Mouse (Mus musculus) cerebral cortex, adult 2 months (tissue): ENCODE data around the gene Fryl.

Source experiments
- WGBS: fragments of 180-500 bp; shearing (Covaris S2); methylation state at CpG from one replicate; pipeline ENCODE4 v1.1.7; 2018; 5-methylcytosine and 5-hydroxymethylcytosine counted together

The Fryl gene

DNA sequence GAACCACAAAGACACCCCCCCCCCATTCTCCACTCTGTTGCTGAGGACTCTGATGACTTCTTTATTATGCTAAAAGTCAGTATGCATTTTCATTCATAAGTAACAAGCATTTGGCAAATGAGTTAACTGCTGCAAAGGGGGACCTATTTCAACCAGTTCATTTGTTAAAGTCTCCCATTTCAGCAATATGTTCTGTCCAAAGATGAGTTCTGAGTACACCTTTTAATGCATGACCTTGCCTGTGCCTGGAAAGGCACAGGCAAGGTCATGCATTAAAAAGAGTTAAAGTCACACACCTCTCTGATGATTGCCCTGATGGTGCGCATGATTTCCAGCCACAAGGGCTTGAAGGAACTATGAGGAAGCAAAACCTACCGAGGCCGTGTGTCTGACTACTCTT is 36.7 kb downstream of the Fryl start:
- WGBS = 90% methylated on average over 3 of the region's 3 CpGs

DNA sequence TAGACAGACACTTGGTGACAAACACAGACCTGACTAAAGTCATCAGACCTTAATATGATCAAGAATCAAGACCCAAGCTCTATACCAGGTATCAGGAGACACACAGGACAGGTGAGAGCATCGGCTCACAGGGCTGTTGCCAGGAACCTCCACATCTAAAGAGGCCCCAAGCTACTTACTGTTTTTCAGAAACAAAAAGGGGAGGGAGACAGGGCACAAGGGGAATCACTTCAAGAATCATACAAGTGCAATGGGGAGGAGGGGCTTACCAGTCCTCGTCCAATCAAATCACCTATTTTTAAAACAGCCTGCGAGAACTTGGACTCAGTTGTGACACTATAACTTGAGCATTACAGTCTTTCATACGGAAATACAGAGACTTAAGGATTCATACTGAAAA is 38.4 kb downstream of the Fryl start:
- 89% methylated on average over 4 of the region's 4 CpGs for WGBS

- whole genome bisulfite sequencing = 95% methylated on average over 1 of the region's 1 CpGs
Observed at GRCm38 (mm10) chr5:73217116-73217515, 39.3 kb downstream of the Fryl start.

- 88% methylated on average over 9 of the region's 9 CpGs for WGBS
Observed at GRCm38 (mm10) chr5:73216014-73216413, 40.4 kb downstream of the Fryl start.

DNA sequence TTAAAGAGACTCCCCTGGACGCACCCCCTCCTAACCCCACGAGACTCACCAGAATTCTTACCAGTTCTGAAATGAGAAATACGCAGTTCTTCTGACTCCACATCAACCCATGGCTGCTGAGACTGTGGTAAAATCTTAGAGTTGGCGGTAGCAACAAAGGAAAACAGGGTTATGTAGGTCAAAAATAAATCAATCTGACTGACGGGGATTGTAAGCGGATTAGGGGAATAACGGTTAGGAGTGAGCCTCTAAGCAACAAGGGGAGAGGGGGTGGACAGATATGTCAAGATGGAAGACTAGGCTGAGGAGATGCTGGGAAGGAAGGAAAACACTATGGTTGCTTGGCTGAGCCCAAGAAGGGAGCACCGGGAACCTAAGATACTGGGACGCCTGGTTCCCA is 44.0 kb downstream of the Fryl start:
- WGBS = 91% methylated on average over 9 of the region's 9 CpGs

DNA sequence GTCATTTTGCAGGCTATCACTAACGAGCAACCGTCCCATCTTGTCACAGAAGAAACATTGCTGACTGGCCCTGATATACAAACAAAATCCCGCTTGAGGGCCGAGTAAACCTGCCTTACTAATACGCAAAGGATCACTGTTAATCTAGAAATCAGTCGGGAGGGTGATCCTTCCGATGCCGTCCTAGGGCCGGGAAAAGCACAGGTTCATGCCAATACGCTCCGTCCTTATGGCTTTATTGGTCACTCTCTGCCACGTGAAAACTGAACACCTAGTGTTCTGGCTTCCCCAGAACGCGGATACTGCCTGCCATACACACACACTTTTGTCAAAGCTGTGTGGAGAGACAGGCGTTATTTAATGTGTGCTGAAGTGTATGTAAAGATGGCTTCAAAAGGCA is 44.5 kb downstream of the Fryl start:
- WGBS = 93% methylated on average over 15 of the region's 15 CpGs

DNA sequence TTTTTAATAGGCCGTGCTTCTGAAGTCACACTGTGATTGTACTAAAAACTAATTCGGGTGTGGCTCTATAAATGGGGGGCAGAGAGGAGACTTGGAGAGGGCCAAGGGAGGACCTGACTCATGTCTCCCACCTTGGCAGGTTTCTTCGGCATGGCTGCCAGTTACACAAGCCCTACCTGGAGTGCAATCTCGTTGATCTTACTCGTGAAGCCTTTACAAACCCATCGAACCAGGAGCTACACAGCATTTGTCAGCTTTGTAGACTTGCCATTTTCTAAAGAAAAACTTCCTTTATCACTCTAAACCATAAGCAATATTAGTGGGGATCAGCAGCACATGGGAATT is 45.5 kb downstream of the Fryl start:
- WGBS = 90% methylated on average over 6 of the region's 6 CpGs

GRCm38 (mm10) chr5:73210127-73210970 is 46.1 kb downstream of the Fryl start:
- 87% methylated on average over 22 of the region's 22 CpGs for WGBS

DNA sequence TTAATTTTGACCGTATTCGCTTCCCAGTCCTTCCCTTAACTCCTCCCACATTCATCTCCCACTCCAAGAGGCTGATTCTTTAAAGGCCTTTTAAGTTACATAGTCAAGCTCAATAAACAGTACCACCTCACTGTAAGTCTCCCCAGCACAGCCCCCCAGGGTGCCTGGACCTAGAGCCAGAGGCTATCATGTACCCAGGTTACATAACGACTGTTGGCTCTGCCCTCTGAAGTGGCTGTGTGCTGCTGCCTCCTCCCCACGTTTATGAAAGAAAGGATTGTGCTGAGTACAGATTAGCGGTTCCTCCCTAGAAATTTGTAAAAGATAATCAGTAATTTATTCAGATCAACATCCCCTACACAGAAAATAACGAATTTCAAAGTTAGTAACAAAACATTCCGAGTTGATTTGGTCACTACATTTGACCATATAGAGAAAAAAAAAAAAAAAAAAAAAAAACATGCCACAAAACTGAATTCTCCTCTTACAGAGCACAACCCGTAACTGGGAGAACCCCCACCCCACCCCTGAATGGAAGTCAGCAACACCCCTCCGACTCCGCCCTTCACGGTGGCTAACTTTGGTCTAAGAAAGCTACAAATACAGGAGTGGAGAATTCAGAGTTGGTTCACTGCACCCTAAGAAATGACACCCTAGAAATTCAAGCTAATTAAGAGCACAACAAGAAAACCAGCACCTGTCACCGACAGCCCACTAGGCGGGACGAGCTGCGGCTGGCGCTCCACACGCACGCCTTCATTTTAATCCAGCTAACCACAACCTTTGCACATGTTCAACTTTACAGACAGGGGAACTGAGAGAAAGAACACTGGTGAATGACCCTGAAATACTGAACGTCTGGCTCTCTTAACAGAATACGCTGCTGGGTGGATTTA is 47.0 kb downstream of the Fryl start:
- 67% methylated on average over 20 of the region's 20 CpGs for WGBS

- WGBS = 68% methylated on average over 6 of the region's 6 CpGs
Observed at GRCm38 (mm10) chr5:73208645-73209044, 47.8 kb downstream of the Fryl start.

GRCm38 (mm10) chr5:73206722-73207121 is 49.7 kb downstream of the Fryl start:
- 62% methylated on average over 9 of the region's 9 CpGs for WGBS

DNA sequence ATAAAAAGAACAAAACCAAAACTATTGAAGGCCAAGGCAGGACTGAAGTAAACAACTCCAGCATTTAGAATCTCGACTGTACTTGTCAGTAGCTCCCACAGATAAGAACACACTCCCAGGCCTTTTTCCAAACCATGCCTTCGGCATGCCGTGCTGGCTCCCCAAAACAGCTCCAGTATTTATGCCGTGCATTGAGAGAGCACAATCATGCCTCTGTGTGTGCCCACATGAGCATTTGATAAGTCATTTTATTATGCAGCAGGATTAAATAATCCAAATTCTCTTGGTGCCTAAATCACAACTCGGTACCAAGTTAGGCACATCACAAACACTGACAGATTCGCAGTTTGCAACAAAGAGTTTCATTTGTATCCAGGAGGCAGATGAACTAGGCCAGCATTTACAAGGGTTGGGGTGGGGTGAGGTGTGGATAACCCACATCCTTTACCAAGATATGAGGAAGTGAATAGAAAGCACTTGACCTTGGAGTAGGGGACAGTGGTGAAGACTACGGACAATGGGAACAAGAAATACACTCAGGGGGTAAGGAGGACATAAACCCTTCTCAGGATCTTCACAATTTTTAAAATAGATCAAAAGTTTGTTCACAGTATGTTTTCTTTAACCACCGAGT is 50.3 kb downstream of the Fryl start:
- 39% methylated on average over 8 of the region's 8 CpGs for WGBS

DNA sequence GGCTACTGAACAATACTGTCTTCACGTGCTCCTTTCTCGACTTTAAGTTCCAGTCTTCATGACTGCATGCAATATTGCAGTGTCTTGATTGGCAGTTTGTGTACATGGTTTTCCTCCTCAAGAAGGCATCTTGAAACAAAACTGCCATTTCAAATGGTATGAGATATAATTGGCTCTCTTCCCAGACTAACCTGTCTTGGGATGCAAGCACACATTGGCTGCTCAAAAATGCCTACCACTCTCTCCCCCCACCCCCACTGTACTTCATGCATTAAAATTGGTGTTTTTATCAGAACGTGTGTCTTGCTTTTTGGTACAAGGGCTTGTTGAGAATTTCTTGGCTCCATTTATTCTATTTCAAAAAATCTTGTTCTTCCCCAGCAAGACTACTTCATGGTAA is 51.4 kb downstream of the Fryl start:
- whole genome bisulfite sequencing = 66% methylated on average over 3 of the region's 3 CpGs

DNA sequence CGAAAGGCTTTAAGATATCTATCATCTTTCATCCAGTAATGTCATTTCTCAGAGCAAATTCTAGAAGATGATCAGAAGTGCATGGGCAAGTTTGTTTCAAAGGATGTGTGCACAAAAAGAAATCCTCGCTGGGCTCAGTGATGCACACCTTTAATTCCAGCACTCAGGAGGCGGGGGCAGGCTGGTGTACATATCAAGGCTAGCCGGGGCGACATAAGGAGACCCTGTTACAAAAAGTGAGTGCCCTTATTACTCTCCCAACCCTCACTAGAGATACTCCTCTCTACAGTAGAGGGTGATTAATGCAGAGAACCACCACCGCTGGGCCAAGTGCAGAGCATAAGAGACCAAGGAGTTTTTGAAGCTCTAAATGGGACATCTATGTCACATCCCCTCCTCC is 53.9 kb downstream of the Fryl start:
- 97% methylated on average over 6 of the region's 6 CpGs for WGBS

GRCm38 (mm10) chr5:73202077-73202476 is 54.3 kb downstream of the Fryl start:
- whole genome bisulfite sequencing = 94% methylated on average over 8 of the region's 8 CpGs

DNA sequence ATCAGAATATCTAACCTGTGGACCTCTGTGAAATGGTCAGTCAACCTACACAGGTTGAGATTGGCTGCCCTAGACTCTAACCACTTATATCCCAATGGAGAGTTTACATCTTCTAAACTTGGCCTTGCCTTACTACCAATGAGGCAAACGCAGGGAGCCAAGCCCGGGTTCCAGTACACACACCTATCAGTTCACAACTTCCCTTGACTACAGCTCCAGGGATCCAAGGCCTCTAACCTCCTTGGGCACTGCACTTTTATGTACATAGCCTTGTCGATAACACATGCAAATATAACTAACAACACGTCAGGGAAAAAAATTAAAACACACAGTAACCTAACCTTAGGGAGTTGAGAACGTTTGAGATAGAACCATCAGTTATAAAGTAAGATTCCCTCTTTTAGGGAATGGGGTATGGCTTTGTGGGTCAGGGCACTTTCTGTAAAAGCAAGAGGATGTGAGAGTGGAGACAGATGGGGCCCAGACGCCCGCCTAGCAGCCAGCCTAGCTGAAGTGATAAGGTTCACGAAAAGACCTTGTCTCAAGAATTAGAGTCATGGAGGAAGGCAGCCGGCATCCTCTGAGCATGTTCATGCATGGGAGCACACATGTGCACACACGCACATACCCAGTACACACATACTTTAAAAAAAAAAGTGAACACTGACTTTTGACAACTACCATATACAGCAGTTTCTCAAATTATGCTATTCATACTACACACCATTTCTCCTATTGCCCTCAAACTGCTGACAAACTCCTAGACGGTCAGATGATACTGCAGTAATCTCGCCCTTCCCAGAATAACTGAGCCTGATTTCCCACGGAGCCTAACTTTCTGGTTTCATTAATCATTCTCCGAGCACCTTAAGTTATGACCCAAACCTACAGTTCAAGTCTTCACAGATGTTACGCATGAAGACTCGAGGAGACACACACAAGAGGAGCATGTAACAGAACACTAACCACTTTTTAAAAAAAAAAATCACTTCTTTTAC is 55.7 kb downstream of the Fryl start:
- WGBS = 92% methylated on average over 16 of the region's 16 CpGs

DNA sequence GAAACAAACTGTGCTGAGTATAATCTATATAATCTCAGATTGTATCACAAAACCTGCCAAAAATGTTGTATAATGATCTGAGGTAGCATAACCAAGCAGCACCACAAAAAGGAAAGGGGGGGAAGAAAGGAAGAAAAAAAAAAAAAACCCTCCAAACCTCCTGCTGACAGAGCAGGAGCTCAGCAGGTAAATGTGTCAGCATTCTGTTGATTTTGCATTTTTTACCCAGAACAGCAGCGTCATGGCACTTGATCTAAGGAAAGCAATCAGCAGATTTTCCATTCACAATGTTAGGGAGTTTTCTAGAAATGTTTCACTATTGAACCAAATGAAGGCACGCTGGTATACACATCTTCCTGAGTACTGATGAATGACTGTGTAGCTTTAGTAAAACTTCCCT is 56.8 kb downstream of the Fryl start:
- 59% methylated on average over 2 of the region's 2 CpGs for WGBS

DNA sequence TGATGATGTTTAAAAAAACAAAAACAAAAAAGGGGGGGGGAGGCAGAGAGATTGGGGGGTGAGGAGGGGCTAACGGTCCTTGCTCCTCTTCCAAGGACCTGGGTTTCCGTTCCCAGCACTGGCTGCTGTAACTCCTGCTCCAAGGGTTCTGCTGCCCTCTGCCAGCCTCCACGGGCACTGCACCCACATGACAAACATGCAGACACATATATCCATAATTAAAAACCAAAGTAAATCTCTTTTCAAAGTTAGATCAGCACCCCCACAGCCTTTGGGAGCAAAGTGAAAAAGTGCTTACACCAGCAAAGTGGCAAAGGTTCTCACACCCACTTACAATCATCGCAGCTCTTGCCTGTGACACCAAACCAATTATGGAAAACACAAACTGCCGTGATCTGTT is 57.7 kb downstream of the Fryl start:
- 89% methylated on average over 5 of the region's 5 CpGs for WGBS

DNA sequence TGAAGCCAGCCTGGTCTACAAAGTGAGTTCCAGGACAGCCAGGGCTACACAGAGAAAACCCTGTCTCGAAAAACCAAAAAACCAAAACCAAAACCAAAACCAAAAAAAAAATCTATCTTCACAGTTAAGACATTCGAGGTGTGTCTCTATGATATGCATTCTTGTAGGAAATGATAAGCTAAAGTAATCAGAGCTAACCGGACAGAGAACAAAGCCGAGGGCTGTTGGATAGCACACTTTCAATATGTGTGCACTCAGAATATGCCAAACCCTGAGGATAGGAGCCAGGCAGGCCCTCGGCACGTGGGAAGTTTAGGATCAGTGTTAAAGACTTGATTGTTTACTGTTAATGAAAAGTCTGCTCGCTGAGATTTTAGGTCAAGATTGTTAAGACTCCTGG is 58.6 kb downstream of the Fryl start:
- 80% methylated on average over 7 of the region's 7 CpGs for WGBS

GRCm38 (mm10) chr5:73194740-73195139 is 61.7 kb downstream of the Fryl start:
- 97% methylated on average over 14 of the region's 14 CpGs for WGBS

- 87% methylated on average over 8 of the region's 8 CpGs for WGBS
Observed at GRCm38 (mm10) chr5:73194083-73194570, 62.3 kb downstream of the Fryl start.
